Mouse (Mus musculus): ENCODE measurements around the gene Pecam1.
"Not testable (repeated sequence)": the region's sequence is repeated elsewhere in the genome, so short reads cannot be mapped to it uniquely, and the experiment has no call there.

Gene Pecam1

DNA sequence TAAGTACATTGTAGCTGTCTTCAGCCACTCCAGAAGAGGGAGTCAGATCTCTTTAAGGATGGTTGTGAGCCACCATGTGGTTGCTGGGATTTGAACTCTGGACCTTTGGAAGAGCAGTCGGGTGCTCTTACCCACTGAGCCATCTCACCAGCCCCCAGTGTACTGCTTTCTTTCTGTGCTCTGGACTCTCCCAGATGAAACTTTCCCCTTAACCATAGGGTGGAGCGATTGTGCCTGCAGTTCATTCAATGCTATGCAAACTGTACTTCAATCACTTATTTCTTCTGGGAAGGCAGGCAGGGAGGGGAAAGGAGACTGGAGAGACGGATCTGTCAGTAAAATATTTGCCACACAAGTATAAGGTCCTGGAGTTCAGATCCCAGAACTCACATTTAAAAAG, 116.3 kb downstream of the Pecam1 start:
- not testable (repeated sequence) for DNase-seq (ENCODE audit: low spot score in 2 of 2)

- DNase-seq (ENCODE audit: low spot score in 2 of 2), result no peak
Measured at GRCm38 (mm10) chr11:106633456-106633855, 117.0 kb downstream of the Pecam1 start.

GRCm38 (mm10) chr11:106627692-106628091, 122.7 kb downstream of the Pecam1 start:
- peak; percentile 56 to 86 for DNase-seq (ENCODE audit: low spot score in 2 of 2)

DNA sequence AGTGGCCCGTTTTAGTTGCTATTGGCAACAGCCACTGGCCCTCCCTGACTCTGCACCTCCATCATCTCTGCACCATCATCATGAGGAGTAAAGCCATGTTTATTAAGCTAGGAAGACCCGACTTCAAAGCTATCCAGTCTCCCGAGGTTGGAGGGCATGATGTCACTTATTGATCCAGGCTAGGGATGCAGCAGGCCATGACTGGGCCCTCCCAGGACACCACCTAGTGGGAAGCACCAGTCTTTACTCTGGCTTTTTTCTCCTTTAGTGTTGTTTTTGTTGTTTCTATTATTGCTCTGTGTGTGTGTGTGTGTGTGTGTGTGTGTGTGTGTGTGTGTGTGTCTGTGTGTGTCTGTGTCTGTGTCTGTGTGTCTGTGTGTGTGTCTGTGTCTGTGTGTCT, 124.9 kb downstream of the Pecam1 start:
- no peak for DNase-seq (ENCODE audit: low spot score in 2 of 2)

- no peak for DNase-seq (ENCODE audit: low spot score in 2 of 2)
Measured at GRCm38 (mm10) chr11:106623629-106624028, 126.8 kb downstream of the Pecam1 start.

DNA sequence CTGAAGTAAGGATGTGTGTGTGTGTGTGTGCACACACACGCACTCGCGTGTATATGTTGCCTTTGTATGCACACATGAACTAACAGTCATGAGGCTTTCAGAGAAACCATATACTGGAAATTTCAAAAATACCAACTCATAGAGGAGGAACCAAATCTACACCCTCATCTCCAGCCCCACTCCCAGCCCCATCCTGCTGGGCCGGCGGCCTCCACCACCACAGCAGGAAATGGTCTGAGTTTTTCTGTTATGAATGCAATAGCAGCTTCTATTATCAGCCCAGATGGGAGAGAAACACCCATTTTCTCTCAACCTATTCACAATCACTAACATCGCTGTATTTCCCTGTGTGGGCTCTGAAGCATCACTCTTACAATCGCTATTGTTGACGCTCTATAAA, 128.4 kb downstream of the Pecam1 start:
- no peak for DNase-seq (ENCODE audit: low spot score in 2 of 2)

DNA sequence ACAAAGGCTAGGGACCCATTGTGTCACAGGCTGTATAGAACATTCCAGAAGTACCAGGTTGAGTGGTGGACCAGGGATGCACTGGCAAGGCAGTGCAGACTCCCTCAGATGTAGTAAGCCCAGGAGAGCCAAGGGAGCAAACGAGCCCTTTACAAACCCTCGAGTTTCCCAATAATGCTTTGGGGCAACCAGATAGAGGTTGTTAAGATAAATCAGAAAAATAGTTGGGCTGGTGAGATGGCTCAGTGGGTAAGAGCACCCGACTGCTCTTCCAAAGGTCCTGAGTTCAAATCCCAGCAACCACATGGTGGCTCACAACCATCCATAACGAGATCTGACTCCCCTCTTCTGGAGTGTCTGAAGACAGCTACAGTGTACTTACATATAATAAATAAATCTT, 131.7 kb downstream of the Pecam1 start:
- DNase-seq (ENCODE audit: low spot score in 2 of 2), result not testable (repeated sequence)

DNA sequence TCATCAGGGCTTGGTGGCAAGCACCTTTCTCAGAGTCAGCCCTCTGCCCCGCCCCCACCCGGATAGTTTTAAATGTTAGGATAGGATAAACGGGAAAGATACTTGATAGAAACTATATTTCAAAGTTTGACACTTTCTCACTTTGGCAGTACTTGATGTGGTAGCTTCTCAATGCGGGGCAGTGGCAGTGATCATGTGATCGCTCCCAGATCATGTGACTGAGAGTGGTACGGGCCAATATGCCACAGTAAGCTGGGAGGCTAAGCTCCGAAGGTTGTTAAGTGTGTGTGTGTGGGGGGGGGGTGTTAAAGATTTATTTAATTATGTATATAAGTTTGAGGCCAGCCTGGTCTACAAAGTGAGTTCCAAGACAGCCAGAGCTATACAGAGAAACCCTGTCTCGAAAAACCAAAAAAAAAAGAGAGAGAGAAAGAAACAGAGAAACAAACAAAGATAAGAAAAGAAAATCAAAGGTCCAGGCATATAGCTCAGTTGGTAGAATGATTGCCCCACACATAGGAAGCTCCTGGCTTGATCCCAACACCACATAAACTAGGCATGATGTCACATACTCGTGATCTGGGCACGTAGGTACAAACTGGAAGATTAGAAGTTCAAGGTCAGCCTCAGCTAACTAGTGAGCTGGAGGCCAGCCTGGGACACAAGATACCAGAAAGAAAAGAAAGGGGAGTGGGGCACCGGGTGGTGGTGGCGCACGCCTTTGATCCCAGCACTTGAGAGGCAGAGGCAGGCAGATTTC, 132.4 kb downstream of the Pecam1 start:
- DNase-seq (ENCODE audit: low spot score in 2 of 2), result no peak

- DNase-seq (ENCODE audit: low spot score in 2 of 2), result no peak
Measured at GRCm38 (mm10) chr11:106615561-106615960, 134.9 kb downstream of the Pecam1 start.

GRCm38 (mm10) chr11:106614339-106614645, 136.1 kb downstream of the Pecam1 start:
- DNase-seq (ENCODE audit: low spot score in 2 of 2), result no peak

DNA sequence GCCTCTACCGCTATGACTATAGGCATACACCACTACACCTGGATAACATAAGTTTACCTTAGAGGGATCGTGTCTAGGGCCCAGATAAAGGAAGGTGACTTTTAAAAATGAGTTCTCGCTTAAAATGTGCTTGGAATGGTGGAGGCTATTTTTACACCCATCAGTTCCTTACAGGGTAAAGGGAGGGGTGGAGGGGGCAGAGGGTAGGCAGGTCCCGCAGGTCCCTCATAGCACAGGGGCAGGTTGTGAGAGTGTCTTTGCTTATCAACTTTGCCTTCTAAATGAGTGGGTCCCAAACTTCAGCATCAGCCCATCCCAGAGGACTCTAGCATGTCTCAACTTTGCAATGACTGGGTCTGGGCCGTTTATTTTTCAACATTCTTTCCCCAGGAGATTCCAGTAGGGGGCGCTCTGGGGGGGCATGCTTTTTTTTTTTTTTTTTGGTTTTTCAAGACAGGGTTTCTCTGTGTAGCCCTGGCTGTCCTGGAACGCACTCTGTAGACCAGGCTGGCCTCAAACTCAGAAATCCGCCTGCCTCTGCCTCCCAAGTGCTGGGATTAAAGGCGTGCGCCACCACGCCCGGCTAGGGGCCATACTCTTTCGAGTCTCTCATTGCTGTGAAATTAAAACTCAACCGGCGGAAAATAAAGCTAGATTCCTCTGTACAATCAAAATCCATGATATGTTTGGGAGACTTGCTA, 136.6 kb downstream of the Pecam1 start:
- peak; percentile 32 to 66 for DNase-seq (ENCODE audit: low spot score in 2 of 2)

- peak in 1 of 2 experiments; percentile 97 for DNase-seq (ENCODE audit: low spot score in 2 of 2)
Measured at GRCm38 (mm10) chr11:106612961-106613637, 137.3 kb downstream of the Pecam1 start, which contains the start of gene Tex2. Gene Tex2, minus strand, starts transcription at chr11:106613423.

DNA sequence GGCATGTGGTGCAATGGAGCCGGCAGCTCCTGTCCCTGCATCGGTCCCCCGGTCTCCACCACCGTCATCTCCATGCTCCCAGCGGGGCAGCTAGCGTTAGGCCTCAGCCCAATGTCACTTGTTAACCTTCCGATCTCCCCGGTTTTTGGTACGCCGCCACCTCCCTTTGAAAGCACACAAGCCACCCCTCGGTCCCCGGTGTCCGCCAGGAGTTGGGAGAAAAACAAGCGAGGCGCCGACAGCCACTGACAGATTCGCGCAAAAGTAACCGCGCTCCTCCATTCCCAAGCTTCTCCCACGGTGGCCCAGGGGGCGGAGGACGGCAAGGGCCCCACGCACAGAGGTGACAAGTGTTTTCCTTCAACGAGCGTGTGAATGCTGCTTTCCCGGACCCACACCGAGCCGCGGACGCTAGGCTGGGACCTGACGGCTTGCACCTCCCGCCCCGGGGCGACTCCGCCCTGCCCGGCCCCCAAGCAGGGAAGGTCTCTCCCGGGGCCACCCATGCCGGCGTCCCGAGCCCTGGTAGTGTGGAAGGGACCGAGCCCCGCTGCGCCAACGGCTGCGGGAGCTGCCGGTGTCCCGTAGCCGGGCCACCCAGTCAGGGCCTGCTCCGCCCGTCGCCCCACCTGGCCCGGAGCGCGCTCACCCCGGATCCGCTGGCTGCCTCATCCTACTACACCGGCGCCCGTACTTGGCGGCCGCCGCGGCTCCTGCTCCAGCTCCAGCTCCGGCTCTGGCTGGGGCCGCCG, 138.0 kb downstream of the Pecam1 start:
- peak; percentile 77 to 91 for DNase-seq (ENCODE audit: low spot score in 2 of 2)

GRCm38 (mm10) chr11:106609731-106610130, 140.7 kb downstream of the Pecam1 start:
- no peak for DNase-seq (ENCODE audit: low spot score in 2 of 2)

- no peak for DNase-seq (ENCODE audit: low spot score in 2 of 2)
Measured at GRCm38 (mm10) chr11:106607316-106607715, 143.1 kb downstream of the Pecam1 start.

GRCm38 (mm10) chr11:106606042-106606441, 144.4 kb downstream of the Pecam1 start:
- no peak for DNase-seq (ENCODE audit: low spot score in 2 of 2)
